Mouse (Mus musculus) NIH3T3 (cell line): ENCODE measurements around the gene Tubb4b.
A peak's percentile ranks its signal among the peaks of the same experiment; 100 is the strongest.
"Not testable (repeated sequence)": the region's sequence is repeated elsewhere in the genome, so short reads cannot be mapped to it uniquely, and the experiment has no call there.

Experiments
- DNase-seq: peaks from one replicate; pipeline ENCODE4 v3.0.0-alpha.2; 2012; ENCODE audit warnings: low read depth

The Tubb4b gene

GRCm38 (mm10) chr2:25224492-25224765, at the start of gene Tubb4b:
Tubb4b (minus strand) TSS chr2:25224702.
- no peak for DNase-seq

- no peak for DNase-seq
Measured at GRCm38 (mm10) chr2:25273010-25273409, 48.5 kb upstream of the Tubb4b start.

GRCm38 (mm10) chr2:25272515-25272914, 48.0 kb upstream of the Tubb4b start:
- no peak for DNase-seq

- DNase-seq = peak; percentile 99
Measured at GRCm38 (mm10) chr2:25271827-25272511, 47.5 kb upstream of the Tubb4b start, which contains the start of the genes Ssna1 and Anapc2. Ssna1 (minus strand) TSS chr2:25272438. Anapc2 (plus strand) TSS chr2:25272478.

GRCm38 (mm10) chr2:25267746-25268309, 43.3 kb upstream of the Tubb4b start:
- no peak for DNase-seq

GRCm38 (mm10) chr2:25267241-25267640, 42.7 kb upstream of the Tubb4b start:
- DNase-seq = no peak

- no peak for DNase-seq
Measured at GRCm38 (mm10) chr2:25266720-25267119, 42.2 kb upstream of the Tubb4b start.

- DNase-seq = no peak
Measured at GRCm38 (mm10) chr2:25265897-25266656, 41.6 kb upstream of the Tubb4b start.

- peak; percentile 80 for DNase-seq
Measured at GRCm38 (mm10) chr2:25264851-25265250, 40.3 kb upstream of the Tubb4b start.

GRCm38 (mm10) chr2:25264286-25264660, 39.8 kb upstream of the Tubb4b start:
- no peak for DNase-seq

- no peak for DNase-seq
Measured at GRCm38 (mm10) chr2:25263623-25264285, 39.3 kb upstream of the Tubb4b start.

- peak; percentile 50 for DNase-seq
Measured at GRCm38 (mm10) chr2:25262795-25263622, 38.5 kb upstream of the Tubb4b start.

- DNase-seq = peak; percentile 95
Measured at GRCm38 (mm10) chr2:25262291-25262767, 37.8 kb upstream of the Tubb4b start, which contains the start of gene Tprn. Tprn (plus strand) TSS chr2:25262618.

GRCm38 (mm10) chr2:25261870-25262269, 37.4 kb upstream of the Tubb4b start:
- DNase-seq = no peak

GRCm38 (mm10) chr2:25258887-25259286, 34.4 kb upstream of the Tubb4b start:
- peak; percentile 47 for DNase-seq

- not testable (repeated sequence) for DNase-seq
Measured at GRCm38 (mm10) chr2:25257250-25257649, 32.7 kb upstream of the Tubb4b start.

GRCm38 (mm10) chr2:25256443-25257109, 32.1 kb upstream of the Tubb4b start:
- peak; percentile 80 for DNase-seq

- peak; percentile 94 for DNase-seq
Measured at GRCm38 (mm10) chr2:25255284-25255779, 30.8 kb upstream of the Tubb4b start, which contains the start of gene Tmem203. Tmem203 (plus strand) TSS chr2:25255439.

- no peak for DNase-seq
Measured at GRCm38 (mm10) chr2:25252331-25252730, 27.8 kb upstream of the Tubb4b start.

- no peak for DNase-seq
Measured at GRCm38 (mm10) chr2:25246183-25247072, 21.9 kb upstream of the Tubb4b start, which contains the start of gene AL732309.1. AL732309.1 (minus strand) TSS chr2:25246863.
